17 mouse cellular contexts compared by ENCODE assay signal in genomic region chr12:91256334-91256733, GRCm38 (mm10).
"Had no signal": no experiment of that assay in that cellular context is flagged by ENCODE, and none has a peak within 500 bp of the region (broad histone marks: within the 10 kb centered on the region; RNA-seq: fewer than 3 reads in every experiment).

No protein-coding gene starts in this region.

- H3K27me3 ChIP-seq: megakaryocyte, embryonic 14.5 days; midbrain, embryonic 12.5 days; neural tube, embryonic 12.5 days; stomach, embryonic 15.5 days had no signal

- H3K36me3 ChIP-seq: neural tube, embryonic 12.5 days; stomach, embryonic 15.5 days had no signal

- H3K9ac ChIP-seq: lung, embryonic 14.5 days; midbrain, embryonic 12.5 days; neural tube, embryonic 12.5 days; stomach, embryonic 15.5 days had no signal

- ATAC-seq: midbrain, embryonic 16.5 days had no signal

- H3K27ac ChIP-seq: midbrain, embryonic 10.5 days; midbrain, embryonic 12.5 days; neural tube, embryonic 12.5 days; stomach, embryonic 15.5 days; stomach, postnatal 0 days had no signal

- H3K4me2 ChIP-seq: lung, embryonic 14.5 days; midbrain, embryonic 12.5 days; neural tube, embryonic 12.5 days; stomach, embryonic 15.5 days had no signal

- DNase-seq: lung, adult 18-20 months; lung, embryonic 14.5 days; lung, postnatal 10 days; lung, postnatal 4 days; midbrain, embryonic 14.5 days; right cerebral cortex, postnatal 14 days; thymus, adult 2 months; thymus, postnatal 25 days; thymus, postnatal 4 days had no signal

- H3K9me3 ChIP-seq: megakaryocyte, embryonic 14.5 days; midbrain, embryonic 10.5 days; midbrain, embryonic 12.5 days; neural tube, embryonic 12.5 days; stomach, embryonic 15.5 days had no signal

- H3K4me1 ChIP-seq: megakaryocyte, embryonic 14.5 days; midbrain, embryonic 10.5 days; midbrain, embryonic 12.5 days; neural tube, embryonic 12.5 days; stomach, embryonic 15.5 days had no signal

- H3K4me3 ChIP-seq: megakaryocyte, embryonic 14.5 days; midbrain, embryonic 10.5 days; midbrain, embryonic 12.5 days; myocyte; neural tube, embryonic 12.5 days; stomach, embryonic 15.5 days had no signal
